Mouse (Mus musculus) liver, postnatal 0 days (tissue): ENCODE measurements at regions not wholly inside any gene's neighbourhood (a gene's known extent, or its start where the extent isn't known, plus 50 kb on each side); places are given as distances from the start of the nearest gene placed in this dataset.

Source experiments
- CTCF ChIP-seq: sonication (generic); IDR thresholded peaks from 2 replicates; pipeline ENCODE4 v1.5.1; 2016; ENCODE audit warnings: antibody characterized with exemption, low read depth
- EP300 ChIP-seq: IDR thresholded peaks from 2 replicates; pipeline ENCODE4 v1.6.1; 2016; ENCODE audit warnings: antibody characterized with exemption, low read depth, mild to moderate bottlenecking

- TF ChIP-seq CTCF (no peak), EP300 (no peak)
Observed at GRCm38 (mm10) chr14:76810041-76810440, 226.5 kb upstream of the Ccdc122 start.
